Mouse (Mus musculus) heart, postnatal 10 days (tissue): ENCODE measurements around the gene Rgs6. TPM values are rescaled to one million over a fixed set of nuclear protein-coding genes. Genes with fewer than 3 reads are reported as not detected.
A peak's percentile ranks its signal among the peaks of the same experiment; 100 is the strongest.

Source experiments
- DNase-seq, 2 experiments: peaks; one replicate each; pipeline ENCODE4 v3.0.0; 2021
- intact Hi-C: fragments of 180-260 bp; cut with DNase I; formaldehyde crosslinking; loops from one replicate; pipeline ENCODE4 v1.15.1; 2025
- total RNA-seq, 2 experiments: library from RNA; stranded (reverse); gene quantifications; 2 replicates each; pipeline ENCODE4 v1.2.3; 2021

The Rgs6 gene
- total RNA-seq, 2 experiments from 2014 or later, result 17.0 to 17.3 TPM

DNA sequence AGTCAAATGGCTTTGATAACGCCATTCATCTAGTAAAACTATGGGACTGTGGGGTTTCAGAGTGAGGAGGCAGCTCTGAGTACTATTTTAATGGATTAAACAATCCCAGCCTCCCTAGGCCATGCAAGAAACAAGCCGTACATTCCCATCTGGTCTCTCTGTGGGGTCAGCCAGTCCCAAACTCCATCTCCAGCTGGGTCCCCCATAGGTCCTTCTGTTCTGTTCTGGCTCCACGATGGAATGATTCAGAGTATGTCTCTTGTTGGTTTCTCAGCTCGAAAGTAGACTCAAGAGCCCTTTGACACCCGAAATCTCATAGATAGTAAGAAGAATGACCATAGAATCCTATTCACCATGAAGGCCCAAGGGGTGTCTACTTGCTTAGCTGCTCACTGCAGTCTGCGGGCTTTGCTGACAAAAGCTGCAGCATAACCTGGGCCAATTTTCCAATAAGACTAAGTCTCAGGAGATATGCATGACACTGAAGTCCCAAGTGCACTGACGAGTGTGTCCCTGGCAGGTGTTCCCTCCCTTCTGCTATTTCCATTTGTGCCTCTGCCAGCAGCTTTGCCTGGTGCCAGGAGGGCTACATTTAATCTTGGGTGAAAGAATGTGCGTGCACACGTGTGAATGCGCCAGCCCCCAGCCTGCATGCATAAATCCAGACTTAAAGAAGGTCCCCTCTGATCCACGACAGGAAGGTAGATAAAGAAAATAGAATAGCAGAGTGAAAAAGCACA is 522.0 kb downstream of the Rgs6 start:
- intact Hi-C loops, result loop anchor here (5.0 kb wide), 1 partner anchor 312 kb away; no protein-coding TSS in a partner anchor
- peak; percentile 72 for DNase-seq

DNA sequence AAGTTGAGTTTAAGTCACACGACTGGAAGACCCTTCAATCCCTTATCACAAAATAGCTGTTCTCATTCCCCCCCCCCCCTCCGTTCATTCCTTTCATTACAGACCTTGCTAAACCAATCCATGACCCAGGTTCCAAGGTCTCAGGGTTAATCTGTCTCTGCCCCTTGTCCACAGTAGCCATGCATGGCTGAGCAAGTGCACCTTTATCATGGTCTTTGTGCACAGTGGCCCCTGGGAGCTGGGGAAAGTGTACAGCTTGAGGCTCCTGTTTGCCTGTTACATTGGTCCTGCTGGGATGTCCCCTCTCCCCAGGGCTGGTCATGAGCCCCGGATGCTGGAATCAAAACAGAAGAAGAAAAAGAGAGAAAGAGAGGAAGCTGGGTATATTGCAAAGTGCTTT is 522.6 kb downstream of the Rgs6 start:
- intact Hi-C loops, result loop anchor here (5.0 kb wide), 1 partner anchor 312 kb away; no protein-coding TSS in a partner anchor

DNA sequence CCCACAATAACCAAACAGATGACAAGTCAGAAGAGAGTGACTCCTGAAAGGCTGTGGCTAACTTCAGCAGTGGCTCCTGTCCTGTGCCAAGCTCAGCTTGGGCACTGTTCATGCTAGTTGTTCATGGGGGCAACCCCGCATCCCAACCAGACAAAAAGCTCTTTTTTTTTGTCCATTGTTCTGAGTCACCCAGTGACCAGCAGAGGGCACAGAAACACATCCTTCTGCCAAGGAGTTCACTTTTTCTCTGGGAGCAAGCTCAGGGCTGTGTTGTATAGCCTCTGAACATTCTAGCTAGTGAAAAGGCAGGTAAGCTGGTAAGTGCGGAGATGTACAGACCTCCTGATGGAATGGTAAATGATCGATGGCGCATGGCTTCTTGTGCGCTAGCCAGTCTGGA is 524.2 kb downstream of the Rgs6 start:
- intact Hi-C loops, result loop anchor here (1.0 to 5.0 kb wide), 2 partner anchors 39 to 310 kb away; no protein-coding TSS in a partner anchor
- no peak for DNase-seq

More for the DNA sequence above, 522.6 kb downstream of the Rgs6 start:
- no peak for DNase-seq

DNA sequence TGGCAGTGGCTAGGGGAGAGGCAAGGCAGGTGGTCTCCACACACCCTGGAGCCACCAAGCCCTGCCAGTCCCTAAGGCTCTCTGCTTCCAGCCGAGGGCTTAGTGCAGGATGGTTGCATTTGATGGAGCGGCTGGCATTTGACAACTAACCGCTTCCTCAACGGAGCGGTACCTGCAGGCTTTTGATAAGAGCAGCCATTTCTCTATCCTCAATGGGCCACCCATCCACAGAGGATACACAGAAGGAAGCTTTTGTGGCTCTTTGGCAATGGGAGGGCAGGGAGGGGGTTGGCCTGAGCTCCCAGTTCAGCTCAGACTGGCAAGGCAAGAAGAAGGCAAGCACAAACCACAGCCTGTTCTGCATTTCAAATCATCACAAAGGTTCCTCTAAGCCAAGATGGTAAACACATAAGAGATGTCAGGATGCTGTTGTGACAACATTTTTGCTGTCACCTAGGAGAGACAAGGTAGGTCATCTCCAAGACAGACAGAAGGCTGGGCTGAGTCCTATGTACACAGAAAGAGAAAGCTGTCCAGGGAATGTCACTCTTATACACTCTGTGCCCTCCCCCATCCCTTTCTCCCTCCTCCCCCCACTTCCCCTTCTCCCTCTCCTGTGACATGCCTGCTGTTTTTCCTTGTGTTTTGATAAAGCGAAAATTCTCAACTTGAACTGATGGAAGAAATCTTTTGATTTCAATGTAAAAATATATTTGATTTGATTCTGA is 525.0 kb downstream of the Rgs6 start:
- no peak for DNase-seq
- intact Hi-C loops, result loop anchor here (1.0 to 5.0 kb wide), 2 partner anchors 40 to 309 kb away; no protein-coding TSS in a partner anchor

DNA sequence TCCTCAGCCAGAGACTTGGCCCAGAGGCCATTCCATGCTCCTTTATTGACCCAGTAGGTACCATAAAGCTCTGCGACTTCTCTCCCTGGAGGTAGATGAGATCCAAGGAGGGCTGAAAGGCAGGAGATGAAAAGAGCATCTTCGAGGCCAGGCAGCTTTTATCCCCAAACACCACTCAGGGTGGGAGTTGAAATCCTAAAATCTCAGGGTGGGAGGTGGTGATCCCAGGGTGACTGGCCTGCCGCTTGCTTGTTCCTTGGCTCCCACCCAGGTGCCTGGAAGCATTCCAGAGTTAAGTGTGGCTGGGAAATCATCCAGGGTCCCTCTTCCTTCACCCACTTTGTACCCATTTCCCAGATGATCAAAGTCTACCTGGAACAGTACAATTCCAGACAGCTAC is 525.9 kb downstream of the Rgs6 start:
- intact Hi-C loops, result loop anchor here (1.0 to 5.0 kb wide), 2 partner anchors 308 to 388 kb away; no protein-coding TSS in a partner anchor
- DNase-seq, result no peak

DNA sequence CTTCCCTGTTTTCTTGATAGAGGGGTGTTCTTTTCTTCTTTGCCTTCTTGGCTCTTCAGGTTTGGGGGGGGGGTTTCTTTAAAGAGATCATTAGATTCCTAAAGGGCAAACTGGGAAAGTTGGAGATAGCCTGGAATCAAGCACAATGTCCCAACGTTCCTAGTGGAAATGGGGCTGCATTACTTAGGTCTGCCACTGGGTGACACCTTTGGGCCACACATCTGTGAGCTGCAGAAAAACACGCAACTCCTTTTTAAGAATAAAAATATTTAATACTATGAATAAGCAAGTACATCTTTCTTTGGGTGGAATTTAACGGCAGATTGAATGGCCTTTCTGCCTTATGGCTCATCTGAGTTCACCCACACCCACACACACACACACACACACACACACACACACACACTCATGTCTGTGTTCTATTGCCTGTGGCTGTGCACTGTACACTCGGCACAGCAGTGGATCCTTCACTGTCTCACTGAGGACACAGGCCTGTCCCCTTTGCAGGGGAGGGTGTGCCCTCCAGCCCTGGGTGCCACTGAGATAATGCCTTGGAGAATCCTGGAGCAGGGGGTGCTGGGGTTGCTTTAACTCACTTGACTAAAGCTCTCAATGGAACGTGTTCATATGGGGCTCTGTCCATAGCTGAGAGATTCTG is 526.4 kb downstream of the Rgs6 start:
- peak; percentile 75 to 84 for DNase-seq
- intact Hi-C loops, result loop anchor here (1.0 to 5.0 kb wide), 2 partner anchors 308 to 388 kb away; no protein-coding TSS in a partner anchor

DNA sequence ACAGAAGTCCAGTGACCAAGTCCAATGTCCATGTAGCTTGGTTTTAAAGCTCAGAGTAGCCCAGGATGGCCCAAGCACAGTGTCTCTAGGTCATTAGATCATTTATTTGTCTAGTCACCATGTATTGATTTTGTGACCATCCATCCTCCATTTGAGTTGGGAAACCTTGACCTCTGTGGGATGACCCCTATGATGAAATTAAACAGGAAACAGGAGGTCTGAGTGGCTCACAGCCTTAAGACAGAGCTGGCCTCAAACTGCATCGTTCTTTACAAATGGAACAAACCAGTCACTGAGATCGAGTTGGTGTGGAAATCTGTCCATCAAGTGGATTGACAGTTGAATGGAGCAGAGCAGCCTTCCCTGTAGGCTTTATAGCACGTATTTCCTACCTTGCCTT is 536.0 kb downstream of the Rgs6 start:
- intact Hi-C loops, result loop anchor here (2.0 to 5.0 kb wide), 2 partner anchors 83 to 248 kb away; no protein-coding TSS in a partner anchor
- no peak for DNase-seq

DNA sequence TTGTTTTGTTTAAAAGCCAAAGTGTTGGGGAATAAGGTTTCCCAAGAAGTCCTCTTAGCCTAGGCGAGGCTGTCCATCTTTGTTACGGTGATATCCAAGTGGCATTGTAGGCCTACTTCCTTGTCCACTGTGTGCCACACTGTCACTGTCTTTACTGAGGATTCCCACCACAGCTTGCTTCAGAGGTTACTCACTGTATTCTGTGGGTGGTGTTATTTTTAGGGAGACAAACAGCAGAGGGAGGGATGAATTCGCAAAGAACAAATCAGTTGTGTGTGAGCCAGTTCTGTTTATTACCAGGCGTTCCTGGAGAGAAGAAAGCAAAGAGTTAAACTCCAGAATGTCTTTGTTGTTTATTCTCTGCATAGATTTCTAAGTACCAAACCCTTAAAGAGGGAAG is 537.2 kb downstream of the Rgs6 start:
- DNase-seq, result no peak
- intact Hi-C loops, result loop anchor here (2.0 kb wide), 1 partner anchor 82 kb away; no protein-coding TSS in a partner anchor

DNA sequence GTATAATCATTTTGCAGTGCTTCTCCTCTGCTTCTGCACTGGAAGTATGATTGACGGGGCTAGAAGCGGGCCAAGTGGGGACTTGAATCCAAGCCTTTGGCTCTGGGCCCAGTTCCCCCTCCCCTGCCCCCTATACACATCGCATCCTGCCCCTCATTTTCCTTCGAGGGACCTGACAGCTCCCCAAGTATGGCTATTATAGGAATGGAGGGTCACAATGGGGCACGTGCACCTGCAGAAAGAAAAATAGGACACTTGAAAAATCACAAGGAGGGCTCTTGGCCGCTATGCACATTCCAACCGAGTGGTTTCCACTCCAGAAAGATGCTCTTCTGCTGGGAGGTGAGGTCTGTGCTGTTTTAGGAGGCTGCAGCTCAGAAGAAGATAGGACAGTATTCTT is 538.8 kb downstream of the Rgs6 start:
- DNase-seq, result no peak
- intact Hi-C loops, result no loop called here

DNA sequence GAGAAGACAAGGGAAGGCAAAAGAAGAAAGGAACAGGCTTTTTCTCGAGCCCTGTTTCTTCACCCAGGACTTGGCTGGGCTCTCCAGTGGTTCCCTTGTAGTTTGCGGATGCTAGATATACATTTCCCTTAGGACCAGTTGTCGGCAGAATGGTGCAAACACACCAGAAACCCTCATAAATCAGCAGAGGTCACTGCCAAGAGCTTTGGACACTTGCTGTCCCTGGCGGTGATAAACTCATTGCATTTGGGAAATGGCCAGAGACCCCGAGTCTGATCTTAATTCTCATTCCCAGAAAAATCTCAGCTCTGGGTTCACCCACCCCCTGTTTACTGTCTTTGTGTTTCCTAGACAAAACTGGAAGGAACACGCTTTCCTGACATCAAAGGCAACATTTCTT is 539.9 kb downstream of the Rgs6 start:
- intact Hi-C loops, result no loop called here
- no peak for DNase-seq

DNA sequence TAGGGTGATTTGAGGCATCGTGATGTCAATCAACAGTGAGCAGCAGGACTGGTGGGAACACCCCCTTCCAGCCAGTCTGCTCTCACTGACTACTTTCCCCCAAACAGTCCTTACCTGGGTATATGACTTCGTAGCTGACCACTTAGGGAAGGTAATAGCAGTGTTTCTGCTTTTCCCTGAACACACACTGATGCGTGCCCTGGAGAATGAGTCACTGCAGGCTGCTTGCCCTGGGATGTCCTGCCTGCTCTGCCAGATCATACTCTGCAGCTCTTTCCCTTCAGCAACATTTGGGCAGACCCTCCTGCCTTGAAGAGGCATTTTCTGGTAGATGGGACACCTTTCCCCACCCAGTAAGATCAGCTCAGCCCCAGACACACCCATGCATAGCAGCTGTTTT is 540.5 kb downstream of the Rgs6 start:
- intact Hi-C loops, result no loop called here
- DNase-seq, result no peak

DNA sequence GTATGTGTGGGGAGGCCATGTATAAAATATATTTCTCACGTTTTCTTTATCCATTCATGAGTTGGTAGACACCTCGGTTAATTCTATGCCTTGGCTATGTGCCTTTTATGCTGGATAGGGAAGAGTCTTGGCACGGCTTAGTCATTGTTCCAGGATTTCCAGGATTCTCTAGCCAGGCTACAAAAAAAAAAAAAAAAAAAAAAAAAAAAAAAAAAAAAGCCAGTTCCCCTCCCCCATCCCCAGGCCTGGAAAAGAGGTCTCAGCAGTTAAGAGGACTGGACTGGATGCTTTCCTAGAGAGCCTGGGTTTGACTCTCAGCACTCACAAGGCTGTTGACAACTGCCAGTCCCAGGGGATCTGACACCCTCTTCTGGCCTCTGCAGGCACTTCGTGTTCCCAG is 543.3 kb downstream of the Rgs6 start:
- intact Hi-C loops, result no loop called here
- no peak for DNase-seq

DNA sequence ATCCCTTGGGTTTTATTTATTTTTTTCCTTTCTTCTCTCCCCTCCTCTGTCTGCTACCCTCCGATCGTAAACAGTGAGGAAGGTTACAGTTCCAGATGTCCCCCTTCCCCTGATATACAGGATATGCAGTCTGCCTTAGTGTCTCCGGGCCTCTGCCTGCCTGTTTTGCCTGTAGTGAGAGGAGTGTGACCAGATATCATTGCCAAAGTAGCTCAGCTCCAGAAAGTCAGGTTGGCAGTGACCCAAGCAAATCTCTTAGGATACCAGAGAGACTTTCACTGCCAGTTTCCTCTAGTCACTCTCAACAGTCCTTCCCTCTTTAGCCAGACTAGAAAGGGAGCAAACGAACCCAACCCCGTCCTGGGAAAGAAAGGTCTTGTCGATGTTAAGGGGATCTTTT is 545.7 kb downstream of the Rgs6 start:
- intact Hi-C loops, result no loop called here

DNA sequence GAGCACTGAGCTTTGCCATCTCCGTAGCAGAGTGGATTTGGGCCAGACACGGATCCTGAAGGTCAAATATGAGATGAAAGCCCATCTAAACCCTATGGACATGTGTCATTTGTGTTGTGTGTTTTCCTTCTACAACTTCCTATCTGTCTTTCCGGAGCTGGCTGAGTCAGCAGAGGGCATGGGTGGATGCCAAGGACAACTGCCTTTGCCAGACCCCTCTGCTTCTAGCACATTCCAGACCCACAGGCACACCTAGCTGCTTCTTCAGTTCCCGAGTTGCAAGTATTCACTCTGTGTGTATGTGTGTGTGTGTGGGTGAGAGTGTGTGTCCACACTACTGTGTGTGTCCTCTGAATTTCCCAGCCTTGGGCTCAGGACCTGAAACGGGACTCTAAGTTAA is 547.9 kb downstream of the Rgs6 start:
- DNase-seq, result peak; percentile 55 to 60
- intact Hi-C loops, result no loop called here

More for the DNA sequence above, 545.7 kb downstream of the Rgs6 start:
- DNase-seq, result peak; percentile 87 to 89

DNA sequence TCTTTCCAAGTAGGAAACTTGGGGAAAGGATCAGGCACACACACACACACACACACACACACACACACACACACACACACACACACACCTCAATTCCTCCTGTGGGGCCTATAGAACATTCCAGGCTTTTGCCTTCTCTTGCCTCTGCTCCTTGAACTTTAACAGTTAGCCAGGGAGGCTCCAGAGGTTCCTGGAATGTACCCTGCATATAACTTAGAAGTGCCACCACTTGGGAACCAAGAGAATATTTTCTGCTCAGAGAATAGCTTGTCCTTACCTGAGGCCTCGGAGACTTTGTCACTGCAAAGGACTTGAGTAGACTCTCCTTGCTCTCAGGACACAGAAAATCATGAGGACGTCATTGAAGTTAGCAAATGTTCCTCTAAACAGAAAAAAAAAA is 548.4 kb downstream of the Rgs6 start:
- no peak for DNase-seq
- intact Hi-C loops, result no loop called here

DNA sequence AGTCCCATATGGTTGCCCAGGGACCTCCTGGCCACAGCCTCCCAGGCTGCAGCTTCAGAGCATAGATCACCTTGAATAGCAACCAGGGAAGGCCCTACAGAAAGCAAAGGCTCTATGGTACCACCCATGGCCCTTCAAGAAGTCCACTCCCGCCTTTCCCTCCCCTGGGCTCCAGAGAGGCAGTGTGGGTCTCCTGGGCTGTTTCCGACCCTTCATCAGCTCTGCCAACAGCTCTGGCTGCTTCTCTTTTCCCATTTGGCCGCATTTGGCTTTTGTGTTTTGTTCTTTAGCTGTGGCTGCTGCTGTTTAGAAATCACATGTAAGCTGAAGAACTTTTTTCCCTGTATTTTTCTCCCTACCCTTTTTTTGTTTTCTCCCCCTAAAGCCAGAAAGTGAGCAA is 548.9 kb downstream of the Rgs6 start:
- intact Hi-C loops, result no loop called here
- DNase-seq, result no peak

DNA sequence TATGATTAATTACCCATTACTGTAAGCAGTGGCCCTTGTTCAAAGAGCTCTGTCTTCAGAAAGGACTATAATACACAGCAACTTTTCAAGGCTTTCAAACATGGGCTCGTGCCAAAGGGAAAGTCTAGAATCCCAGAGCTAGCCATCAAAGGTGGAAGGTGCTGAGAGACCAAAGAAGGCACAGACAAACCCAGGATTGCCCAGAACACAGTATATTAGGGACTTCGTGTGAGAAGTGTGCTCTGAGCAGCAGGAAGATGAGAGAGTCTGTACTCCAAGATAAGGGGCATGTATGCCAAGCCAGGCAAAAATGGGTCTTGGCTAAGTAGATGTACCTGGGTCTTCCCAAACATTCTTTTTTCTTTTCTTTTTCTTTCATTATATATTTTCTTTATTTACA is 553.1 kb downstream of the Rgs6 start:
- DNase-seq, result no peak
- intact Hi-C loops, result no loop called here

DNA sequence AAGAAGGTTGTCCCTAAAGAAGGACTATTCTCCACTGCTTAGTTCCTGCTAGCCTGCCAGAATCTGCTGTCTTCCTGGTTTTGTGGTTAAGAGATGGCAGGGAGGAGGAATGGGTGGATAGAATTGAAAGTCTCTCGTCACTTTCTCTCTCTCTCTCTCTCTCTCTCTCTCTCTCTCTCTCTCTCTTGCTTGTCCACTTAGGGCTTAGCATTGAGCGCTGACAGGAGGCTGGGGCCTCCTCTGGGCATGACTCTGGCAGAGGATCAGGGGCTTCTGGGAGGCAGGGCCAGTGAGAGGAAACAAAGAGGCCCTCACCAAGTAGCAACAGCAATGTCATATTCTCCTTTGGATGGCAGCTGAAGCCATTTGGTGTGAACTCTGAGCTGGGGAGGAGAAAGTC is 554.4 kb downstream of the Rgs6 start:
- intact Hi-C loops, result no loop called here
- DNase-seq, result peak in 1 of 2 experiments; percentile 54

DNA sequence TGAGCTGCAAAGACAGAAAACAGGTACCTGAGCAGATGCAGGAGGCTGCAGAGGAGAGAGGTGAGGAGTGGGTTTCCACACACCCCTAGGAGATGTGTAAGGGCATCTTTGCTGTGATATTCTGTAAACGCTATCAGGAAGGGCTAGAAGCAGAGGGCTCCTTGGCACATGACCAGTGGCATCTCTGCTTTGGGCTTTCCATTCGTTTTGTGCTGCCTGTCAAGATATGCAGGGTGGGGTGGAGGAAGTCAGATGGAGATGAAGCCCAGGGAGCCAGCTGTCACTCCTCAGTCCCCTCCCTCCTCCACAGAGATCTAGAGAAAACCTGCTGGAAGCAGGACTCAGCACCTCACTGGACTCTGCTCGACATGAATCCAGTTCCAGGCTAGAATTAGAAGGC is 555.0 kb downstream of the Rgs6 start:
- DNase-seq, result no peak
- intact Hi-C loops, result no loop called here

DNA sequence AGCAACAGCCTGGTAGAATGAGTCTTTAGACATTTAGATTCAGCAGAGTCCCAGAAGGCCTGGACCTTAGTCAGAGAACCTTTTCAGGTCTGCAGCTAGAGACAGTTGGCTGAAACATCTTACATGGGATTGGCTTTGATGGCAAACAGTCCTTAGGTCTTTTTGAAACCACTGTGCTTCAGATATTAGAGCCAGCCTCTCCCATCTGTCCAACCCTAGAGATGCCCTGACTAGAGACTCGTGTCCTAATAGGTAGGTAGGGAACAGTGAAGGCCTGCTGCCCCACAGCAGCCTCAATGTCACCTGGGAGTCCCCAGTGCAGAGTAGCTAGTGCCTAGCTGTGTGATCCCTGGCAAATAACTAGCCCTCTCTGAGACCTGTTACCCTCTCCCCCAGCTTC is 555.5 kb downstream of the Rgs6 start:
- intact Hi-C loops, result no loop called here
- DNase-seq, result no peak

DNA sequence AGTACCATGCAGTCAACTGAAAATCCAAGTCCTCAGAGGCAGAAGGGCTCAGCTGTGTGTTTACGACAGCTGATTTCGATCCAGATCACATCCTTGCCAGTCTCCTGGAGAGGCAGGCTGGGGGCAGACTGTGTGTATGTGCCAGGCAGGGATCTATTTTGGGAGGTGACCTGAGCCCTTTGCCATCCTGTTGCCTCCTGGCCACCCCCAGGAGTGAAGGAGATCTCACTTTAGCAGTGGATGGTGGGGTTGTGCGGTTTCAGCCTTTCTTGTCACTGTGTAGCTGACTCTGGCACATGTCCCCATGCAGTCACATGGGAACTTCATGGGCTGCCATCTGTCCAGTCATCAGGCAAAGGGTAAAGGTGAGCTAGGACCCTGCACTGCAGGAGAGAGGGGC is 557.0 kb downstream of the Rgs6 start:
- peak; percentile 65 to 69 for DNase-seq
- intact Hi-C loops, result no loop called here
